Mouse (Mus musculus) small intestine, adult 2 months (tissue): Measurements from ENCODE around the gene Mboat2. TPM values are rescaled to one million over a fixed set of nuclear protein-coding genes. Genes with fewer than 3 reads are reported as not detected.

ENCODE experiments used
- H3K27ac ChIP-seq: fragments of 200-500 bp; 2 replicates; pipeline ENCODE4 v1.5.1; 2012; ENCODE audit warnings: low read depth, low read length, control low read depth, inconsistent platforms; ENCODE audit not compliant: insufficient read depth
- H3K27me3 ChIP-seq: fragments of 200-500 bp; 2 replicates; pipeline ENCODE4 v1.6.1; 2012; ENCODE audit warnings: mild to moderate bottlenecking, moderate library complexity, low read length, inconsistent platforms; ENCODE audit not compliant: control insufficient read depth, insufficient read depth
- H3K36me3 ChIP-seq: fragments of 200-500 bp; 2 replicates; pipeline ENCODE4 v1.6.1; 2012; ENCODE audit warnings: mild to moderate bottlenecking, low read length, control low read depth, inconsistent platforms; ENCODE audit not compliant: control insufficient read depth, insufficient read depth
- H3K4me1 ChIP-seq: fragments of 200-500 bp; 2 replicates; pipeline ENCODE4 v1.6.1; 2012; ENCODE audit warnings: low read length, inconsistent platforms, mixed read lengths; ENCODE audit not compliant: control insufficient read depth, insufficient read depth, insufficient read length
- H3K4me3 ChIP-seq: fragments of 200-500 bp; 2 replicates; pipeline ENCODE4 v1.5.1; 2012; ENCODE audit warnings: low read depth, mild to moderate bottlenecking, control low read depth, inconsistent platforms, low read length, moderate library complexity
- CTCF ChIP-seq: fragments of 200-500 bp; IDR thresholded peaks from 2 replicates; pipeline ENCODE4 v1.5.1; 2012; ENCODE audit warnings: low read depth, mild to moderate bottlenecking, control low read depth, inconsistent platforms, low read length, moderate library complexity, mixed read lengths; ENCODE audit not compliant: insufficient replicate concordance, insufficient read length; ENCODE audit errors: extremely low read depth
- POLR2A ChIP-seq: fragments of 200-500 bp; IDR thresholded peaks from 2 replicates; pipeline ENCODE4 v1.6.1; 2012; ENCODE audit warnings: low read depth, mild to moderate bottlenecking, control low read depth, inconsistent platforms, low read length, moderate library complexity
- WGBS: fragments of 180-500 bp; shearing (Covaris S2); methylation state at CpG from one replicate; pipeline ENCODE4 v1.1.7; 2018; 5-methylcytosine and 5-hydroxymethylcytosine counted together
- polyA plus RNA-seq: library from polyadenylated mRNA; depleted of rRNA; stranded (reverse); fragments of >200 nt; gene quantifications from 2 replicates; pipeline ENCODE4 v1.2.3, GENCODE M21; 2012; rRNA removed

Gene Mboat2
- 0.55 and 1.9 TPM in 2 replicates for polyA plus RNA-seq

DNA sequence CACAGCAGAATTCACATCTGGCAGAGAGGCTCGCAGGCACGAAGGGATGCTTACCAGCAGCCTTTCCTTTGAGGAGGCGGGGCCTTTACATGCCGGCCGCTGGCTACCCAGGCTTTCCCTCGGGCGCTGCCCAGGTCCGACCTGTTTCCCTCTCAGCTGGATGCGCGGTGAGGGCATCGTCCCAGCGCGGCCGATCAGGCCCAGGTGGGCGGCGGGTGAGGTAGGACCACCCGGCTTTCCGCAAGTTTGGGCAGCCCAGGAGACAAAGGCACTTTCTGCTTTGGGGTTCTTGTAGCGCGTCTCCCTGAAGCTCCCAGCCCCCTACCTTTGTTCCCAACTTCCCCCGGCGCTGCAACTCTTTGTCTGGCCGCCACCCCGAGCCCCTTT, at the start of gene Mboat2:
Mboat2 (plus strand) TSS at position 114 of the 387 bp plus-strand sequence.
- Histone ChIP-seq H3K27ac (no peak within 1 kb of the TSS), H3K4me1 (peaks cover 9% of the 10 kb centered on the region)
- WGBS = 0% methylated on average over 24 of the region's 24 CpGs

GRCm38 (mm10) chr12:24783735-24784134, 46.9 kb upstream of the Mboat2 start:
- no peak overlapping the region for H3K4me3 ChIP-seq
- WGBS = 58% methylated on average over 4 of the region's 4 CpGs
- TF ChIP-seq POLR2A = no peak
- H3K27me3 ChIP-seq = no peaks in the 10 kb centered on the region
- no peaks in the 10 kb centered on the region for H3K36me3 ChIP-seq
- H3K27ac ChIP-seq = no peak overlapping the region
- H3K4me1 ChIP-seq = 0 out of 2 replicates have a peak, but pooled peaks cover 1% of the 10 kb centered on the region

More for the DNA sequence above, at the start of gene Mboat2:
- H3K4me3 ChIP-seq = peak within 1 kb of the TSS; percentile 84
- H3K36me3 ChIP-seq = no peaks in the 10 kb centered on the region
- peaks cover 14% of the 10 kb centered on the region for H3K27me3 ChIP-seq
- no peak for TF ChIP-seq CTCF
- no peak for TF ChIP-seq POLR2A

GRCm38 (mm10) chr12:24785882-24786281, 44.8 kb upstream of the Mboat2 start:
- H3K4me1 ChIP-seq = 0 out of 2 replicates have a peak, but pooled peaks cover 1% of the 10 kb centered on the region
- no peak overlapping the region for H3K27ac ChIP-seq
- no peak overlapping the region for H3K4me3 ChIP-seq
- H3K27me3 ChIP-seq = no peaks in the 10 kb centered on the region
- TF ChIP-seq CTCF (no peak), POLR2A (no peak)
- no peaks in the 10 kb centered on the region for H3K36me3 ChIP-seq
- 69% methylated on average over 5 of the region's 5 CpGs for WGBS

DNA sequence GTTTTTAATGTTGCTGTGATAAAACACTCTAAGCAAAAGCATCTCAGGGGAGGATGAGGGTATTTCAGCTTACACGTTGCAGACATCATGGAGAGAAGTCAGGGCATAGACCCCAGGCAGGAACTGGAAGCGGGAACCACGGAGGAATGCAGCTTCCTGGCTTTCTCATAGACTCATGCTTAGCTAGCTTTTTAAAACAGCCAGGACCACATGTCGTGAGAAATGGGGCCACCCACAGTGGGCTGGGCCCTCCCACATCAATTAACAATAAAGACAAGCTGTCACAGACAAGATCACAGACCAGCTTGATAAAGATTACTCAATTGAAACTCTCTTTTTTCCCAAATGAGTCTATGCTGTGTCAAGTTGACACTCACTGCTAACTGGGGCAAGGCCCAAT, 44.4 kb upstream of the Mboat2 start:
- H3K27me3 ChIP-seq = no peaks in the 10 kb centered on the region
- H3K4me3 ChIP-seq = no peak overlapping the region
- H3K36me3 ChIP-seq = no peaks in the 10 kb centered on the region
- WGBS = 64% methylated on average over 4 of the region's 4 CpGs
- 0 out of 2 replicates have a peak, but pooled peaks cover 1% of the 10 kb centered on the region for H3K4me1 ChIP-seq
- H3K27ac ChIP-seq = no peak overlapping the region
- no peak for TF ChIP-seq CTCF
- TF ChIP-seq POLR2A = no peak

DNA sequence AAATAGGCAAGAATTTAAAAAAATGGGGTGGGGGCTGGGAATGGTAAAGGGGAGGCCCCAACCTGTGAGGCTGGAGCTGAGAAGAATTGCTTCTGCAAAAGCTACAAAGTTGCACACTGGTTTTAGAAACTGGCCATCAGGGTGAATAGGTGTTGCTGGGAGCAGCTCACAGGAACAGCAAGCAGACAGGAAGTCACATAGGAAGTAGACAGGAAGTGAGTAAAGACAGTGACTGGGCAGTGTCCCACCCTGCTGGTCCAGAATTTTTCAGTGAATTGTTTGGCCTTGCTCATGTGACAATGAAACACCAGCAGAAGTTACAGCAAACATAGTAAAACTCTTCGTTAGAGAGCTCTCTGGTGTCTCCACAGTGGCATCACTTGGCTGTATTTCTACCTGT, 41.0 kb upstream of the Mboat2 start:
- 82% methylated on average over 1 of the region's 1 CpGs for WGBS
- H3K4me1 ChIP-seq = no peaks in the 10 kb centered on the region
- no peak for TF ChIP-seq CTCF
- TF ChIP-seq POLR2A = no peak
- H3K27ac ChIP-seq = no peak overlapping the region
- no peaks in the 10 kb centered on the region for H3K27me3 ChIP-seq
- no peak overlapping the region for H3K4me3 ChIP-seq
- H3K36me3 ChIP-seq = no peaks in the 10 kb centered on the region

DNA sequence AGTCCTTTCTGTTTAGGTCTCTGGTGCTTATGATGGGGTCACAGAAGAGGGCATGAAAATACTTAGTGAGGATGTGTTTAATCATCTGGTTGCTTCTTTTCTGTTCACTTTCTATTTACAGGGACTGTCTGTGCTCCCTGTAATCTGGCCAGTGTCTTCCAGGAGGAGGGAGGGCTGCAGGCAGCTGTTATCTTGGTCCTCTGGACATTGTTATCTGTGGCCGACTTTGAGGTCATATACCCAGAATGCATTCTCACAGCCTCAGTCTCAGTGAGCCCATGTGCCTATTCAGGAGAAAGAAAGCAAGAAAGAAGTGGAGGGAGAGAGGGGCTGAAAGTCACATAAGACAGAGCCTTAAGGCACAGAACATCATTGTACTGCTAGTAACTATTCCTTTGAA, 19.4 kb upstream of the Mboat2 start:
- Histone ChIP-seq H3K36me3 (no peaks in the 10 kb centered on the region), H3K27me3 (no peaks in the 10 kb centered on the region), H3K4me3 (no peak overlapping the region), H3K27ac (no peak overlapping the region), H3K4me1 (no peaks in the 10 kb centered on the region)
- WGBS = 14% methylated on average over 1 of the region's 1 CpGs
- no peak for TF ChIP-seq CTCF

GRCm38 (mm10) chr12:24811906-24812305, 18.8 kb upstream of the Mboat2 start:
- no peaks in the 10 kb centered on the region for H3K36me3 ChIP-seq
- no peak overlapping the region for H3K4me3 ChIP-seq
- H3K27me3 ChIP-seq = no peaks in the 10 kb centered on the region
- H3K4me1 ChIP-seq = no peaks in the 10 kb centered on the region
- TF ChIP-seq CTCF = no peak
- no peak for TF ChIP-seq POLR2A
- H3K27ac ChIP-seq = no peak overlapping the region
- 69% methylated on average over 4 of the region's 4 CpGs for WGBS

DNA sequence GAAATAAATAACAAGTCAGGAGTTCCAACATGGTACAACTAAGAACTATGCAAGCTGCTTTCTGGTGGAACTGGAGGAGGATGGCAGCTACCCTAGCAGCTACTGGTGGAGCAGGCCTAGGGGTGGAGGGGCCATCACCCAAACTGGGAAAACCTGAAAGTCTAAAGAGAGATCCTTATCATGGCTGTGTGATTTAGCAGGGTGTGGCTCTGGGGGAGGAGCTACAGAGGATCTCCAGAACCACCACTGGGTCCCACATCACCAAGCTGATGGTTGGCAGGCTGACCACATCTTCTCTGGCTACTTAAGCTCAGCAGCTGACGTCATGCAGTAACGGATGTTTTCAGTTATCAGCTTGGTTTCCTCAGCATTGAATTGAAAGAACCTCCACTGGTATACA, 7.8 kb upstream of the Mboat2 start:
- Histone ChIP-seq H3K27me3 (no peaks in the 10 kb centered on the region), H3K4me3 (no peak overlapping the region), H3K4me1 (no peaks in the 10 kb centered on the region), H3K36me3 (no peaks in the 10 kb centered on the region), H3K27ac (no peak overlapping the region)
- WGBS = 59% methylated on average over 2 of the region's 2 CpGs
- TF ChIP-seq POLR2A = no peak
- TF ChIP-seq CTCF = no peak
